ENCODE assay signal across 16 mouse cellular contexts in the genomic region with DNA sequence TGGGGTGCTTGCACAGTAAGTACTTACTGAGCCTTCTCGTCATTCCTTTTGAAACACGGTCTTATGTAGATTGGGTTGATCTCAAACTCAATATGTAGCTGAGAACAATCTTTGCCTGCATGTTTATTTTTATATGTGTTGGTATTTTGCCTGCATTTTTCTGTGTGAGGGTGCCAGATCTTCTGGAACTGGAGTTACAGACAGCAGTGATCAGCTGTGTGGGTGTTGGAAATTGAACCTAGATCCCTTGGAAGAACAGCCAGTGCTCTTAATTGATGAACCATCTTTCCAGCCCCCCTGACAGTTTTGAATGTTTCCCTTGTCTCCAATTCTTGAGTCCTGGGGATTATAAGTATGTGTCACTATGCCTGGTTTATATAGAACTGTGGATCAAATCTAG.
"Had no signal": no experiment of that assay in that cellular context is flagged by ENCODE, and none has a peak within 500 bp of the region (broad histone marks: within the 10 kb centered on the region; RNA-seq: fewer than 3 reads in every experiment).

No protein-coding gene starts in this region.

- H3K9ac ChIP-seq: neural tube, embryonic 12.5 days; neural tube, embryonic 13.5 days; neural tube, embryonic 15.5 days; stomach, embryonic 15.5 days had no signal

- H3K27me3 ChIP-seq: neural tube, embryonic 12.5 days; neural tube, embryonic 13.5 days; neural tube, embryonic 15.5 days; stomach, embryonic 15.5 days had no signal

- H3K4me2 ChIP-seq: neural tube, embryonic 12.5 days; neural tube, embryonic 13.5 days; neural tube, embryonic 15.5 days; stomach, embryonic 15.5 days had no signal

- H3K27ac ChIP-seq: neural tube, embryonic 12.5 days; neural tube, embryonic 13.5 days; neural tube, embryonic 15.5 days; stomach, embryonic 15.5 days; stomach, postnatal 0 days had no signal

- H3K4me3 ChIP-seq: neural tube, embryonic 12.5 days; neural tube, embryonic 13.5 days; neural tube, embryonic 15.5 days; stomach, embryonic 15.5 days had no signal

- DNase-seq: right cerebral cortex, adult 18-20 months; right cerebral cortex, postnatal 14 days; right cerebral cortex, postnatal 25 days; right cerebral cortex, postnatal 4 days; spleen, adult 18-20 months; thymus, adult 18-20 months; thymus, adult 2 months; thymus, postnatal 14 days; thymus, postnatal 25 days; thymus, postnatal 36 days; thymus, postnatal 4 days had no signal

- H3K36me3 ChIP-seq: neural tube, embryonic 12.5 days; neural tube, embryonic 13.5 days; neural tube, embryonic 15.5 days; stomach, embryonic 15.5 days had no signal

- H3K9me3 ChIP-seq: neural tube, embryonic 12.5 days; neural tube, embryonic 13.5 days; neural tube, embryonic 15.5 days; stomach, embryonic 15.5 days had no signal
